Mouse (Mus musculus): ENCODE measurements around the gene Pgbd5. TPM values are rescaled to one million over a fixed set of nuclear protein-coding genes. Genes with fewer than 3 reads are reported as not detected.

Pgbd5 gene
- under 1 TPM; 0.43 to 0.55 TPM for total RNA-seq (2021)
- polyA plus RNA-seq (2012; rRNA removed) = 0.82 and 0.98 TPM in 2 replicates
- long read RNA-seq, partial matches to known transcripts = 0 of 1 reads
- long read RNA-seq, other reads (novel, unspliced or antisense) = 1 of 1 reads

GRCm38 (mm10) chr8:124439558-124439957, at the start of gene Pgbd5:
TSS of gene Pgbd5 (minus strand) at chr8:124439658.
- WGBS = 80% methylated on average over 6 of the region's 6 CpGs
- Histone ChIP-seq H3K36me3 (ENCODE audit: control insufficient read depth, insufficient read depth, low read length) (no peaks in the 10 kb centered on the region), H3K9ac (ENCODE audit: low read depth, low read length) (no peak within 1 kb of the TSS), H3K4me1 (ENCODE audit: control insufficient read depth, insufficient read depth, low read length) (no peaks in the 10 kb centered on the region), H3K4me3 (no peak within 1 kb of the TSS), H3K27me3 (ENCODE audit: control insufficient read depth, insufficient read depth, low read length) (no peaks in the 10 kb centered on the region), H3K79me2 (replicated peaks; ENCODE audit: control insufficient read depth, insufficient read depth, low read length) (no peaks in the 10 kb centered on the region), H3K27ac (no peak within 1 kb of the TSS)
- intact Hi-C loops (cut with DNase I) = no loop called here
- TF ChIP-seq CTCF (IDR thresholded peaks at IDR 0.05) (no peak), EP300 (IDR thresholded peaks at IDR 0.05; ENCODE audit: insufficient read depth, low read depth, low read length) (no peak), POLR2A (IDR thresholded peaks at IDR 0.05; ENCODE audit: insufficient read depth, low read depth, low read length) (no peak)
- DNase-seq = no peak

- Histone ChIP-seq H3K79me2 (replicated peaks; ENCODE audit: control insufficient read depth, insufficient read depth, low read length) (no peaks in the 10 kb centered on the region), H3K36me3 (ENCODE audit: control insufficient read depth, insufficient read depth, low read length) (no peaks in the 10 kb centered on the region), H3K4me1 (ENCODE audit: control insufficient read depth, insufficient read depth, low read length) (no peaks in the 10 kb centered on the region), H3K4me3 (no peak overlapping the region), H3K9ac (ENCODE audit: low read depth, low read length) (no peak overlapping the region), H3K27ac (no peak overlapping the region), H3K27me3 (ENCODE audit: control insufficient read depth, insufficient read depth, low read length) (no peaks in the 10 kb centered on the region)
- intact Hi-C loops (cut with DNase I) = no loop called here
- DNase-seq = no peak
- TF ChIP-seq EP300 (IDR thresholded peaks at IDR 0.05; ENCODE audit: insufficient read depth, low read depth, low read length) (no peak), CTCF (IDR thresholded peaks at IDR 0.05) (no peak), POLR2A (IDR thresholded peaks at IDR 0.05; ENCODE audit: insufficient read depth, low read depth, low read length) (no peak)
- WGBS = 68% methylated on average over 7 of the region's 7 CpGs
These were observed 44.1 kb upstream of the Pgbd5 start for GRCm38 (mm10) chr8:124483356-124484115.

GRCm38 (mm10) chr8:124482790-124483189, 43.3 kb upstream of the Pgbd5 start:
- no peak for DNase-seq
- 74% methylated on average over 2 of the region's 2 CpGs for WGBS
- no peaks in the 10 kb centered on the region for H3K79me2 ChIP-seq (replicated peaks; ENCODE audit: control insufficient read depth, insufficient read depth, low read length)
- no peaks in the 10 kb centered on the region for H3K4me1 ChIP-seq (ENCODE audit: control insufficient read depth, insufficient read depth, low read length)
- H3K27me3 ChIP-seq (ENCODE audit: control insufficient read depth, insufficient read depth, low read length) = no peaks in the 10 kb centered on the region
- no peak overlapping the region for H3K4me3 ChIP-seq
- no peak overlapping the region for H3K9ac ChIP-seq (ENCODE audit: low read depth, low read length)
- intact Hi-C loops (cut with DNase I) = no loop called here
- H3K27ac ChIP-seq = no peak overlapping the region
- no peaks in the 10 kb centered on the region for H3K36me3 ChIP-seq (ENCODE audit: control insufficient read depth, insufficient read depth, low read length)
- TF ChIP-seq POLR2A (IDR thresholded peaks at IDR 0.05; ENCODE audit: insufficient read depth, low read depth, low read length) (no peak), CTCF (IDR thresholded peaks at IDR 0.05) (no peak), EP300 (IDR thresholded peaks at IDR 0.05; ENCODE audit: insufficient read depth, low read depth, low read length) (no peak)

- intact Hi-C loops (cut with DNase I) = no loop called here
- no peak overlapping the region for H3K27ac ChIP-seq
- no peaks in the 10 kb centered on the region for H3K4me1 ChIP-seq (ENCODE audit: control insufficient read depth, insufficient read depth, low read length)
- TF ChIP-seq EP300 (IDR thresholded peaks at IDR 0.05; ENCODE audit: insufficient read depth, low read depth, low read length) (no peak), CTCF (IDR thresholded peaks at IDR 0.05) (no peak), POLR2A (IDR thresholded peaks at IDR 0.05; ENCODE audit: insufficient read depth, low read depth, low read length) (no peak)
- WGBS = 53% methylated on average over 8 of the region's 8 CpGs
- no peaks in the 10 kb centered on the region for H3K27me3 ChIP-seq (ENCODE audit: control insufficient read depth, insufficient read depth, low read length)
- no peak overlapping the region for H3K9ac ChIP-seq (ENCODE audit: low read depth, low read length)
- H3K79me2 ChIP-seq (replicated peaks; ENCODE audit: control insufficient read depth, insufficient read depth, low read length) = no peaks in the 10 kb centered on the region
- H3K36me3 ChIP-seq (ENCODE audit: control insufficient read depth, insufficient read depth, low read length) = no peaks in the 10 kb centered on the region
- no peak for DNase-seq
- no peak overlapping the region for H3K4me3 ChIP-seq
These were observed 40.9 kb upstream of the Pgbd5 start for GRCm38 (mm10) chr8:124480321-124480720.

- Histone ChIP-seq H3K4me3 (no peak overlapping the region), H3K27me3 (ENCODE audit: control insufficient read depth, insufficient read depth, low read length) (no peaks in the 10 kb centered on the region), H3K36me3 (ENCODE audit: control insufficient read depth, insufficient read depth, low read length) (no peaks in the 10 kb centered on the region), H3K79me2 (replicated peaks; ENCODE audit: control insufficient read depth, insufficient read depth, low read length) (no peaks in the 10 kb centered on the region), H3K4me1 (ENCODE audit: control insufficient read depth, insufficient read depth, low read length) (no peaks in the 10 kb centered on the region), H3K9ac (ENCODE audit: low read depth, low read length) (no peak overlapping the region), H3K27ac (no peak overlapping the region)
- no peak for DNase-seq
- WGBS = 77% methylated on average over 3 of the region's 3 CpGs
- no peak for TF ChIP-seq CTCF (IDR thresholded peaks at IDR 0.05)
- TF ChIP-seq EP300 (IDR thresholded peaks at IDR 0.05; ENCODE audit: insufficient read depth, low read depth, low read length) = no peak
- TF ChIP-seq POLR2A (IDR thresholded peaks at IDR 0.05; ENCODE audit: insufficient read depth, low read depth, low read length) = no peak
- intact Hi-C loops (cut with DNase I) = no loop called here
These were observed 39.8 kb upstream of the Pgbd5 start for GRCm38 (mm10) chr8:124479251-124479650.

GRCm38 (mm10) chr8:124476701-124477100, 37.2 kb upstream of the Pgbd5 start:
- 71% methylated on average over 9 of the region's 9 CpGs for WGBS

More at GRCm38 (mm10) chr8:124476701-124477100, 37.2 kb upstream of the Pgbd5 start:
- Histone ChIP-seq H3K4me1 (ENCODE audit: control insufficient read depth, insufficient read depth, low read length) (no peaks in the 10 kb centered on the region), H3K9ac (ENCODE audit: low read depth, low read length) (no peak overlapping the region), H3K27me3 (ENCODE audit: control insufficient read depth, insufficient read depth, low read length) (no peaks in the 10 kb centered on the region), H3K4me3 (no peak overlapping the region), H3K79me2 (replicated peaks; ENCODE audit: control insufficient read depth, insufficient read depth, low read length) (no peaks in the 10 kb centered on the region), H3K27ac (no peak overlapping the region), H3K36me3 (ENCODE audit: control insufficient read depth, insufficient read depth, low read length) (no peaks in the 10 kb centered on the region)
- no peak for TF ChIP-seq EP300 (IDR thresholded peaks at IDR 0.05; ENCODE audit: insufficient read depth, low read depth, low read length)
- no peak for TF ChIP-seq CTCF (IDR thresholded peaks at IDR 0.05)
- no peak for TF ChIP-seq POLR2A (IDR thresholded peaks at IDR 0.05; ENCODE audit: insufficient read depth, low read depth, low read length)
- DNase-seq = no peak
- intact Hi-C loops (cut with DNase I) = no loop called here
